Mouse (Mus musculus) liver, embryonic 15.5 days (tissue): ENCODE measurements around the gene Camk2n1. TPM values are rescaled to one million over a fixed set of nuclear protein-coding genes. Genes with fewer than 3 reads are reported as not detected.

Experiments
- ATAC-seq: fragments of 200-750 bp; cut with Nextera tagmentation; 2 replicates; pipeline ENCODE4 v1.8.0; 2017; ENCODE audit warnings: moderate number of reproducible peaks, mild to moderate bottlenecking, moderate library complexity; ENCODE audit not compliant: insufficient read depth
- H3K27ac ChIP-seq: fragments of 300-500 bp; sonication (generic); replicated peaks from 2 replicates; pipeline ENCODE4 v1.5.1; 2015; ENCODE audit warnings: mild to moderate bottlenecking, inconsistent platforms
- H3K27me3 ChIP-seq: fragments of 300-500 bp; sonication (generic); 2 replicates; pipeline ENCODE4 v1.6.1; 2015; ENCODE audit warnings: mild to moderate bottlenecking, inconsistent platforms
- H3K36me3 ChIP-seq: fragments of 300-500 bp; sonication (generic); replicated peaks from 2 replicates; pipeline ENCODE4 v1.6.1; 2015; ENCODE audit warnings: moderate library complexity, mild to moderate bottlenecking, inconsistent platforms
- H3K4me1 ChIP-seq: fragments of 300-500 bp; sonication (generic); replicated peaks from 2 replicates; pipeline ENCODE4 v1.6.1; 2015; ENCODE audit warnings: inconsistent platforms
- H3K4me2 ChIP-seq: fragments of 300-500 bp; sonication (generic); 2 replicates; pipeline ENCODE4 v1.6.1; 2015; ENCODE audit warnings: moderate library complexity, mild to moderate bottlenecking, inconsistent platforms
- H3K4me3 ChIP-seq: fragments of 300-500 bp; sonication (generic); replicated peaks from 2 replicates; pipeline ENCODE4 v1.5.1; 2015; ENCODE audit warnings: mild to moderate bottlenecking, inconsistent platforms
- H3K9ac ChIP-seq: fragments of 300-500 bp; sonication (generic); 2 replicates; pipeline ENCODE4 v1.6.1; 2015; ENCODE audit warnings: moderate library complexity, mild to moderate bottlenecking, inconsistent platforms
- H3K9me3 ChIP-seq: fragments of 300-500 bp; sonication (generic); replicated peaks from 2 replicates; pipeline ENCODE4 v1.6.1; 2016; ENCODE audit warnings: inconsistent platforms
- WGBS: fragments of 180-500 bp; shearing (Covaris S2); methylation state at CpG from one replicate; pipeline ENCODE4 v1.1.7; 2015; ENCODE audit warnings: mixed read lengths; ENCODE audit not compliant: insufficient replicate concordance; 5-methylcytosine and 5-hydroxymethylcytosine counted together
- polyA plus RNA-seq: library from polyadenylated mRNA; unstranded; fragments of >200 nt; fragmentation: Nextera tagmentation; extraction: Ambion mirVana; gene quantifications from 2 replicates; pipeline ENCODE4 v1.2.1, GENCODE M21; 2015

The Camk2n1 gene
- polyA plus RNA-seq, 1 experiment from 2014 or later: 1.4 TPM

GRCm38 (mm10) chr4:138469080-138469479 lies 15.0 kb downstream of the Camk2n1 start:
- ATAC-seq: no peak
- Histone ChIP-seq H3K9ac (no peak overlapping the region), H3K4me1 (peaks cover 8% of the 10 kb centered on the region; the same call in 1 of the 2 replicates), H3K27me3 (peaks cover 43% of the 10 kb centered on the region), H3K4me3 (no peak overlapping the region), H3K36me3 (no peaks in the 10 kb centered on the region), H3K27ac (no peak overlapping the region), H3K9me3 (no peaks in the 10 kb centered on the region), H3K4me2 (no peak overlapping the region)
- 24% methylated on average over 7 of the region's 7 CpGs for WGBS

- Histone ChIP-seq H3K27ac (no peak overlapping the region), H3K4me3 (no peak overlapping the region), H3K9ac (no peak overlapping the region), H3K4me1 (no peaks in the 10 kb centered on the region), H3K36me3 (no peaks in the 10 kb centered on the region), H3K9me3 (no peaks in the 10 kb centered on the region), H3K4me2 (no peak overlapping the region), H3K27me3 (peaks cover 22% of the 10 kb centered on the region)
- no peak for ATAC-seq
- WGBS: 46% methylated on average over 7 of the region's 7 CpGs
Observed at GRCm38 (mm10) chr4:138471241-138471640, 17.1 kb downstream of the Camk2n1 start.

- Histone ChIP-seq H3K27me3 (no peaks in the 10 kb centered on the region; the same call in 1 of the 2 replicates), H3K36me3 (no peaks in the 10 kb centered on the region), H3K9ac (no peak overlapping the region), H3K4me2 (no peak overlapping the region), H3K27ac (no peak overlapping the region), H3K4me3 (no peak overlapping the region), H3K9me3 (no peaks in the 10 kb centered on the region), H3K4me1 (no peaks in the 10 kb centered on the region)
- WGBS: 55% methylated on average over 7 of the region's 7 CpGs
- no peak for ATAC-seq
Observed at GRCm38 (mm10) chr4:138479595-138479994, 25.5 kb downstream of the Camk2n1 start.

- Histone ChIP-seq H3K9me3 (no peaks in the 10 kb centered on the region), H3K27ac (no peak overlapping the region), H3K4me3 (no peak overlapping the region), H3K4me1 (no peaks in the 10 kb centered on the region), H3K9ac (no peak overlapping the region), H3K36me3 (no peaks in the 10 kb centered on the region), H3K4me2 (no peak overlapping the region), H3K27me3 (no peaks in the 10 kb centered on the region; the same call in 1 of the 2 replicates)
- WGBS: 28% methylated on average over 9 of the region's 9 CpGs
- no peak for ATAC-seq
Observed at GRCm38 (mm10) chr4:138480962-138481361, 26.8 kb downstream of the Camk2n1 start.

GRCm38 (mm10) chr4:138482721-138483120 lies 28.6 kb downstream of the Camk2n1 start:
- Histone ChIP-seq H3K36me3 (no peaks in the 10 kb centered on the region), H3K9me3 (no peaks in the 10 kb centered on the region), H3K9ac (no peak overlapping the region), H3K27me3 (no peaks in the 10 kb centered on the region), H3K4me1 (no peaks in the 10 kb centered on the region), H3K4me2 (no peak overlapping the region), H3K27ac (no peak overlapping the region), H3K4me3 (no peak overlapping the region)
- no peak for ATAC-seq
- 30% methylated on average over 8 of the region's 8 CpGs for WGBS

- Histone ChIP-seq H3K27me3 (no peaks in the 10 kb centered on the region), H3K9me3 (no peaks in the 10 kb centered on the region), H3K36me3 (no peaks in the 10 kb centered on the region), H3K27ac (no peak overlapping the region), H3K4me1 (no peaks in the 10 kb centered on the region), H3K4me2 (no peak overlapping the region), H3K9ac (no peak overlapping the region), H3K4me3 (no peak overlapping the region)
- WGBS: 56% methylated on average over 8 of the region's 8 CpGs
- ATAC-seq: no peak
Observed at GRCm38 (mm10) chr4:138488241-138488640, 34.1 kb downstream of the Camk2n1 start.

- ATAC-seq: no peak
- Histone ChIP-seq H3K9me3 (no peaks in the 10 kb centered on the region), H3K36me3 (no peaks in the 10 kb centered on the region), H3K4me2 (no peak overlapping the region), H3K4me3 (no peak overlapping the region), H3K27me3 (peaks cover 4% of the 10 kb centered on the region; the same call in 1 of the 2 replicates), H3K9ac (no peak overlapping the region), H3K27ac (no peak overlapping the region), H3K4me1 (no peaks in the 10 kb centered on the region)
- 59% methylated on average over 4 of the region's 4 CpGs for WGBS
Observed at GRCm38 (mm10) chr4:138491088-138491487, 37.0 kb downstream of the Camk2n1 start.

GRCm38 (mm10) chr4:138493161-138494001 lies 39.3 kb downstream of the Camk2n1 start:
- H3K36me3 ChIP-seq: no peaks in the 10 kb centered on the region
- no peaks in the 10 kb centered on the region for H3K9me3 ChIP-seq
- no peaks in the 10 kb centered on the region for H3K4me1 ChIP-seq
- no peak overlapping the region for H3K27ac ChIP-seq
- no peak for ATAC-seq
- WGBS: 19% methylated on average over 5 of the region's 5 CpGs
- H3K4me2 ChIP-seq: no peak overlapping the region
- H3K9ac ChIP-seq: no peak overlapping the region
- H3K27me3 ChIP-seq: peaks cover 4% of the 10 kb centered on the region; the same call in 1 of the 2 replicates
- no peak overlapping the region for H3K4me3 ChIP-seq

- no peak overlapping the region for H3K9ac ChIP-seq
- H3K27me3 ChIP-seq: peaks cover 4% of the 10 kb centered on the region; the same call in 1 of the 2 replicates
- H3K27ac ChIP-seq: no peak overlapping the region
- no peak overlapping the region for H3K4me3 ChIP-seq
- no peaks in the 10 kb centered on the region for H3K36me3 ChIP-seq
- 31% methylated on average over 5 of the region's 5 CpGs for WGBS
- no peak overlapping the region for H3K4me2 ChIP-seq
- H3K9me3 ChIP-seq: no peaks in the 10 kb centered on the region
- no peaks in the 10 kb centered on the region for H3K4me1 ChIP-seq
- ATAC-seq: no peak
Observed at GRCm38 (mm10) chr4:138494905-138495304, 40.8 kb downstream of the Camk2n1 start.

- ATAC-seq: no peak
- Histone ChIP-seq H3K4me2 (no peak overlapping the region; the same call in 1 of the 2 replicates), H3K4me3 (no peak overlapping the region), H3K36me3 (no peaks in the 10 kb centered on the region), H3K4me1 (no peaks in the 10 kb centered on the region), H3K27ac (no peak overlapping the region), H3K27me3 (peaks cover 4% of the 10 kb centered on the region; the same call in 1 of the 2 replicates), H3K9me3 (no peaks in the 10 kb centered on the region), H3K9ac (no peak overlapping the region)
- 8% methylated on average over 13 of the region's 13 CpGs for WGBS
Observed at GRCm38 (mm10) chr4:138495775-138496174, 41.7 kb downstream of the Camk2n1 start.

GRCm38 (mm10) chr4:138496746-138497520 lies 42.8 kb downstream of the Camk2n1 start:
- no peak overlapping the region for H3K4me3 ChIP-seq
- no peaks in the 10 kb centered on the region for H3K36me3 ChIP-seq
- H3K9ac ChIP-seq: no peak overlapping the region
- H3K27ac ChIP-seq: no peak overlapping the region
- H3K9me3 ChIP-seq: no peaks in the 10 kb centered on the region
- H3K4me2 ChIP-seq: no peak overlapping the region
- no peaks in the 10 kb centered on the region for H3K4me1 ChIP-seq
- H3K27me3 ChIP-seq: peaks cover 4% of the 10 kb centered on the region; the same call in 1 of the 2 replicates
- no peak for ATAC-seq
- 73% methylated on average over 23 of the region's 24 CpGs for WGBS
